Mouse (Mus musculus): ENCODE results near the gene Smurf2. TPM values are rescaled to one million over a fixed set of nuclear protein-coding genes. Genes with fewer than 3 reads are reported as not detected.

Gene Smurf2
- polyA plus RNA-seq, 1 experiment from 2014 or later, result 16.5 TPM

GRCm38 (mm10) chr11:106899804-106900203, 20.7 kb downstream of the Smurf2 start:
- Histone ChIP-seq H3K9ac (no peak overlapping the region), H3K36me3 (no peaks in the 10 kb centered on the region), H3K4me1 (peaks cover 26% of the 10 kb centered on the region), H3K27ac (no peak overlapping the region), H3K27me3 (no peaks in the 10 kb centered on the region), H3K4me3 (no peak overlapping the region), H3K9me3 (no peaks in the 10 kb centered on the region), H3K4me2 (no peak overlapping the region)
- WGBS, result 69% methylated on average over 1 of the region's 1 CpGs
- ATAC-seq (ENCODE audit: borderline replicate concordance, extremely low read depth, low FRiP score, low TSS enrichment), result no peak

DNA sequence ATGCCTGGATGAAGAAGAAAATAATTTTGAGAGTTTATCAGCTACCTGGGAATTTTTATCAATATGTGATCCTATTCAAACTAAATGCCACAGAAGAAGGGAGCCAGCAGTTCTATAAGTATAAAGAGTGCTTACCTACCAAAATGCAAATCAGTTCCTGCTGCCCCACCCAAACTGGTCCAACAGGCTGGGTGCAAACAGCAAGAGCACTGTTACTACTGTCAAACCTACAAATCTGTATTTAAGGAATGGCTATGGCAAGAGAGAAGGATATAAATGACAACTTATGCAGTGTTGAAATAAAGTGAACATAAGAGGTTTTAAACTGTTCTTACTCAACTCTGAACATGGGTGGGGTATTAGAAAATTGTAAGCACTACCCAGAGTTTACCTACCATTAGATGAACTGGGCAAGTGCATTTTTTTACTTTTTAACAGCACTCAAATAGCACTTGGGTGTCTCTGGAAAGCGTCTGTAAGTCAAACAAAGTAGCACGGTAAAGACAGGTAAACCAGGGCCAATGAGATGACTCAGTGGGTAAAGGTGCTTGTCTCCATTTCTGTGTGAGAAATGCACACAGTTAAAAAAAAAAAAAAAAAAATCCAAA, 23.9 kb downstream of the Smurf2 start:
- H3K4me3 ChIP-seq, result no peak overlapping the region
- H3K27ac ChIP-seq, result 0 out of 2 replicates have a peak overlapping the region, but pooled peaks have one; percentile 27
- H3K4me2 ChIP-seq, result no peak overlapping the region
- no peaks in the 10 kb centered on the region for H3K36me3 ChIP-seq
- ATAC-seq (ENCODE audit: borderline replicate concordance, extremely low read depth, low FRiP score, low TSS enrichment), result peak; percentile 65; the same call in 1 of the 2 replicates
- no peak overlapping the region for H3K9ac ChIP-seq
- peaks cover 34% of the 10 kb centered on the region for H3K4me1 ChIP-seq
- WGBS, result 67% methylated on average over 2 of the region's 2 CpGs
- H3K9me3 ChIP-seq, result no peaks in the 10 kb centered on the region
- H3K27me3 ChIP-seq, result no peaks in the 10 kb centered on the region

DNA sequence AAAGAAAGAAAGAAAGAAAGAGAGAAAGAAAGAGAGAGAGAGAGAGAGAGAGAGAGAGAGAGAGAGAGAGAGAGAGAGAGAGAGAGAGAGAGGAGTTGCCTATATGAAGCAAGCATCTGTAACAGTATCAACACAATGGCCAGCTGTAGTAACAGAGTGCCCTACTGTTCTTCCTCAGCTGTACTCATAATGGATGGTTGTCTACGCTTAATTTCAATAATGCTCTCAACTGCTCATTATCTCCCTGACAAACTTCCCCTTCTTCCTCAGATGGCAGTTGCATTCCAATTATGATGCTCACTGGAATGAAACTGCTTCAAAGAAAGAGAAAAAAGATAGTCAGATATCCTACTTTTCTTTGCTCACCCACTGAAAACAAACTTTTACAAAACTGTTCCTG, 36.9 kb downstream of the Smurf2 start:
- H3K9ac ChIP-seq, result no peak overlapping the region
- 63% methylated on average over 1 of the region's 1 CpGs for WGBS
- no peak overlapping the region for H3K27ac ChIP-seq
- no peaks in the 10 kb centered on the region for H3K27me3 ChIP-seq
- no peak overlapping the region for H3K4me2 ChIP-seq
- ATAC-seq (ENCODE audit: borderline replicate concordance, extremely low read depth, low FRiP score, low TSS enrichment), result no peak
- H3K36me3 ChIP-seq, result no peaks in the 10 kb centered on the region
- H3K4me3 ChIP-seq, result no peak overlapping the region
- H3K4me1 ChIP-seq, result peaks cover 29% of the 10 kb centered on the region
- no peaks in the 10 kb centered on the region for H3K9me3 ChIP-seq

GRCm38 (mm10) chr11:106872650-106873049, 47.9 kb downstream of the Smurf2 start:
- no peak for ATAC-seq (ENCODE audit: borderline replicate concordance, extremely low read depth, low FRiP score, low TSS enrichment)
- H3K4me2 ChIP-seq, result no peak overlapping the region
- WGBS, result 81% methylated on average over 6 of the region's 6 CpGs
- H3K9ac ChIP-seq, result no peak overlapping the region
- no peaks in the 10 kb centered on the region for H3K9me3 ChIP-seq
- H3K27ac ChIP-seq, result no peak overlapping the region
- H3K27me3 ChIP-seq, result no peaks in the 10 kb centered on the region
- H3K4me3 ChIP-seq, result no peak overlapping the region
- peaks cover 9% of the 10 kb centered on the region for H3K36me3 ChIP-seq
- H3K4me1 ChIP-seq, result no peaks in the 10 kb centered on the region

GRCm38 (mm10) chr11:106851438-106851837, 69.1 kb downstream of the Smurf2 start:
- no peaks in the 10 kb centered on the region for H3K27me3 ChIP-seq
- no peak overlapping the region for H3K9ac ChIP-seq
- WGBS, result 49% methylated on average over 2 of the region's 2 CpGs
- H3K4me1 ChIP-seq, result no peaks in the 10 kb centered on the region
- H3K4me2 ChIP-seq, result no peak overlapping the region
- no peak overlapping the region for H3K4me3 ChIP-seq
- H3K36me3 ChIP-seq, result peaks cover 47% of the 10 kb centered on the region
- ATAC-seq (ENCODE audit: borderline replicate concordance, extremely low read depth, low FRiP score, low TSS enrichment), result no peak
- H3K27ac ChIP-seq, result no peak overlapping the region
- H3K9me3 ChIP-seq, result no peaks in the 10 kb centered on the region

DNA sequence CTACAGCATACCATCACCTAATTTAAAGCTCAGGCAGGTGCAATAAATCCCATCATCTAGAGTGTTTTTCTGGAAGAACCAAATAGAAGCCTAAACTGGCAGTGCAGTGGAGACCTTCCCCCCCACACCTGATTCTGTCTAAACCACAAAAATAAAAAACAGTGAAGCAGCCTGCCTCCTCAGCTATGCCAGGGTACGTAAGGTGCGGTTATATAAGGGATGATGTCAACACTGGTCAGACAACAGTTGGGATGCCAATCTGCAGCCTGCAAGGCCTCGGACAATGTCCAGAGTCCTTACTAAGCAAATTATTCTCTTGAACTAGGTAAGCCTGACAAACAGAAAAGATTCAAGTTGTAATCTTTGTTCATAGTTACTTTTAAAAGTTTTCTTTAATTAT, 78.5 kb downstream of the Smurf2 start:
- Histone ChIP-seq H3K36me3 (peaks cover 62% of the 10 kb centered on the region), H3K4me1 (no peaks in the 10 kb centered on the region; the same call in 1 of the 2 replicates), H3K9me3 (no peaks in the 10 kb centered on the region), H3K4me2 (no peak overlapping the region), H3K9ac (no peak overlapping the region), H3K27me3 (no peaks in the 10 kb centered on the region), H3K4me3 (no peak overlapping the region), H3K27ac (no peak overlapping the region)
- WGBS, result 96% methylated on average over 3 of the region's 3 CpGs
- ATAC-seq (ENCODE audit: borderline replicate concordance, extremely low read depth, low FRiP score, low TSS enrichment), result no peak

DNA sequence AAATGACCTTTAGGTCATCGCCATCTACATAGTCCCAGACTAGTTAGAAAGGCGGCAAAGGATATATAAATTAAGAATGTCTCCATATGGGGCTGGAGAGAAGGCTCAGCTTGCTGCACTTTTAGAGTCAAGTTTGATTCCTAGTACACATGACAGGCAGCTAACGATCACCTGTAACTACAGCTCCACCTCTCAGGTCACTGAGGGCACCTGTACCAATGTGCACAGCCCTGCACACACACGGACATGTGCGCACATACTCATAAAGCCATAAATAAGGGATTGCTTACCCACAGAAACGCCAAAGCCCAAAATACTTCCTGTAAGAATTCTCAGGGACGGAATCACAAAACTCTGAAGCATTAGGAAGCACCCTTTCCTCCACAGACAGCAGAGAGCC, 92.4 kb downstream of the Smurf2 start:
- Histone ChIP-seq H3K9me3 (no peaks in the 10 kb centered on the region), H3K27me3 (no peaks in the 10 kb centered on the region), H3K4me3 (no peak overlapping the region), H3K27ac (no peak overlapping the region), H3K4me1 (no peaks in the 10 kb centered on the region), H3K4me2 (no peak overlapping the region), H3K9ac (no peak overlapping the region), H3K36me3 (peaks cover 76% of the 10 kb centered on the region)
- ATAC-seq (ENCODE audit: borderline replicate concordance, extremely low read depth, low FRiP score, low TSS enrichment), result no peak
- WGBS, result 88% methylated on average over 7 of the region's 7 CpGs

DNA sequence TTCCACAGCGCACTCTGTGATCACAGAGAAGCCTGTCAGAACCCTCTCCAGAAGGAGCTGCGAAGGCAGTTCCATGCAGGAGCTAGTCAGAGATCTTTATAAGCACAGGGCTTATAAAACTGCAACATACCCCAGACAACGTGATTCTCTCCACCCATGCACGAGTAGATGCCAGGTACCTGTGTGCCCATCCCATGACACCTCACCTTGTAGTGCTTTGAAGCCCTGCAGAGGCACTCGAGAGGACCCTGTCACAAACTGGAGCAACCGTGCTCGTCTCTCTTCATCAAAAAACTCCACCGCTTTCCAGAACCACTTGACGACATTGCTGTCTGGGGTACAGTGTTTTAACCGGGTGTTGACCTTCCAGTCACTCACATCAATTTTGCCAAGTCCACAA, 96.1 kb downstream of the Smurf2 start:
- 81% methylated on average over 10 of the region's 10 CpGs for WGBS
- Histone ChIP-seq H3K27me3 (no peaks in the 10 kb centered on the region), H3K9ac (no peak overlapping the region), H3K36me3 (peaks cover 77% of the 10 kb centered on the region), H3K27ac (no peak overlapping the region), H3K4me1 (peaks cover 8% of the 10 kb centered on the region; the same call in 1 of the 2 replicates), H3K9me3 (no peaks in the 10 kb centered on the region), H3K4me2 (no peak overlapping the region), H3K4me3 (no peak overlapping the region)
- no peak for ATAC-seq (ENCODE audit: borderline replicate concordance, extremely low read depth, low FRiP score, low TSS enrichment)

- Histone ChIP-seq H3K4me2 (no peak overlapping the region), H3K27me3 (no peaks in the 10 kb centered on the region), H3K4me1 (peaks cover 8% of the 10 kb centered on the region; the same call in 1 of the 2 replicates), H3K9ac (no peak overlapping the region), H3K4me3 (no peak overlapping the region), H3K36me3 (peaks cover 75% of the 10 kb centered on the region), H3K27ac (no peak overlapping the region), H3K9me3 (no peaks in the 10 kb centered on the region)
- no peak for ATAC-seq (ENCODE audit: borderline replicate concordance, extremely low read depth, low FRiP score, low TSS enrichment)
- 93% methylated on average over 8 of the region's 8 CpGs for WGBS
Observed at GRCm38 (mm10) chr11:106823741-106824140, 96.8 kb downstream of the Smurf2 start.

- ATAC-seq (ENCODE audit: borderline replicate concordance, extremely low read depth, low FRiP score, low TSS enrichment), result no peak
- H3K4me3 ChIP-seq, result no peak overlapping the region
- H3K27ac ChIP-seq, result no peak overlapping the region
- H3K9ac ChIP-seq, result no peak overlapping the region
- no peaks in the 10 kb centered on the region for H3K9me3 ChIP-seq
- no peaks in the 10 kb centered on the region for H3K27me3 ChIP-seq
- peaks cover 67% of the 10 kb centered on the region for H3K36me3 ChIP-seq
- WGBS, result 81% methylated on average over 5 of the region's 5 CpGs
- no peak overlapping the region for H3K4me2 ChIP-seq
- peaks cover 13% of the 10 kb centered on the region; the same call in 1 of the 2 replicates for H3K4me1 ChIP-seq
Observed at GRCm38 (mm10) chr11:106822911-106823310, 97.6 kb downstream of the Smurf2 start.

DNA sequence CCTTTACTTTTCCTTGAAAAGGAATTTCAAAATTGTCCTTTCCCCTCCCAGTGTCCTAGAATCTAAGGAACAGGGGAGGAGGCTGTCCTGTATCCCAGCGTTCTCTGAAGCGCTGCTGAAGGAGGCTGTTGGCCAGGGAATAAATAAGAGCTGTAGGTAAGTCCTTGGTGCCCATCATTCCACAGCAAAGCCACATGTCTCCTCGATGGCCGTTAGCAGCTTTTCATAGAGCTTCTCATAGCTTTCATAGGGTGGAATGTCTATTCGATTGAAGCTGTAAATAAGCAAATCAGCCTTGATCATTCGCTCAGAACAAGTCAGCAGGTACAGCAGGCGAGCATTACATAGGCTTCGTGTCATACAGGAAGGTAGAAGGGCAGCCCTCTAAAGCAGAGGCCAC, 98.0 kb downstream of the Smurf2 start:
- Histone ChIP-seq H3K27me3 (no peaks in the 10 kb centered on the region), H3K4me2 (no peak overlapping the region), H3K36me3 (peaks cover 65% of the 10 kb centered on the region), H3K27ac (no peak overlapping the region), H3K9ac (no peak overlapping the region), H3K4me1 (peaks cover 13% of the 10 kb centered on the region; the same call in 1 of the 2 replicates), H3K4me3 (no peak overlapping the region), H3K9me3 (no peaks in the 10 kb centered on the region)
- ATAC-seq (ENCODE audit: borderline replicate concordance, extremely low read depth, low FRiP score, low TSS enrichment), result no peak
- WGBS, result 89% methylated on average over 8 of the region's 8 CpGs

- H3K4me1 ChIP-seq, result peaks cover 13% of the 10 kb centered on the region; the same call in 1 of the 2 replicates
- no peak overlapping the region for H3K27ac ChIP-seq
- H3K9me3 ChIP-seq, result no peaks in the 10 kb centered on the region
- H3K9ac ChIP-seq, result no peak overlapping the region
- 69% methylated on average over 6 of the region's 6 CpGs for WGBS
- no peak overlapping the region for H3K4me3 ChIP-seq
- no peak overlapping the region for H3K4me2 ChIP-seq
- no peaks in the 10 kb centered on the region for H3K27me3 ChIP-seq
- ATAC-seq (ENCODE audit: borderline replicate concordance, extremely low read depth, low FRiP score, low TSS enrichment), result no peak
- peaks cover 69% of the 10 kb centered on the region for H3K36me3 ChIP-seq
Observed at GRCm38 (mm10) chr11:106821397-106821796, 99.1 kb downstream of the Smurf2 start.
